Mouse (Mus musculus) gastrocnemius, adult 8-10 months (tissue): ENCODE data around the gene Skap1. TPM values are rescaled to one million over a fixed set of nuclear protein-coding genes. Genes with fewer than 3 reads are reported as not detected.
A peak's percentile ranks its signal among the peaks of the same experiment; 100 is the strongest.

ENCODE experiments used
- DNase-seq, 2 experiments: peaks; one replicate each; pipeline ENCODE4 v3.0.0; 2022; ENCODE audit warnings: low spot score in 2 of 2
- total RNA-seq, 4 experiments: library from RNA; stranded (reverse); gene quantifications; 2 replicates each; pipeline ENCODE4 v1.2.4; 2022

Skap1 gene
- total RNA-seq, 4 experiments from 2014 or later = 0.40 TPM; not detected in 3

DNA sequence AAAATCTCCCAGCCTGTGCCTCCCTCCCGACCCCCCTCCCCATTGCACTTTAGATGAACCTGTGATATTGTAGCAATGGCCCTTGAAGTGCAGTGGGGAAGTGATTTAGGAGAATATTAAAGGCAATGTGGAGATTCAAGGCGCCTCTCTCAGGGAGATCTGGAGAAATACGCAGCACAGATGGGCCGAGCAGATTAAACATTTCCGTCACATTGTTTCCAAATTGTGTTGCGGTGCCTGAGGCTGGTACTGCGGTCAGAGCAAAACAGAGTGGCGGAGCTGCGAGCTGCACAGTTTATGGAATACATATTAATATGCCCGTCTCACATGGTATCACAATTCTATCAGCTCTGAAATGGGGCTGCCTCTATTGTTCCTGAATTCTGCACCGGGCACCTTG is 278.6 kb downstream of the Skap1 start:
- no peak for DNase-seq

DNA sequence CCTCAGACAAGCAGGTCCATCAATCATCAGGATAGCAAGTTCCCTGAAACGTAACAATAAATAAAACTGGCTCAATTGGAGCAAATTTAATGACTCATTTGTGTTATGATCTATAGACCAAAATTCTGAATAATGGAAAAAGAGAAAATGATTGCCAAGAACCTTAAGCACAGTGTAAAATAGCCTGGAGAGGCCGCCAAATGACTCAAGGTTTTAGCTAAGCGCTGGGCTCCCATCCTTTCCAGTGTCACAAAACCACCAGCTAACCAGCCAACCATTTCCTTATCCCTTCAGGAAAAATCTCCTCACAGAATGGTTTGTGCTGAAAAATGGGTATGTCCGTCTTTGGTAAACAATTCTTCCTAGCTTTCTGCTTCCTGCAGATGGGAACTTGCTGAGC is 279.5 kb downstream of the Skap1 start:
- DNase-seq = no peak

DNA sequence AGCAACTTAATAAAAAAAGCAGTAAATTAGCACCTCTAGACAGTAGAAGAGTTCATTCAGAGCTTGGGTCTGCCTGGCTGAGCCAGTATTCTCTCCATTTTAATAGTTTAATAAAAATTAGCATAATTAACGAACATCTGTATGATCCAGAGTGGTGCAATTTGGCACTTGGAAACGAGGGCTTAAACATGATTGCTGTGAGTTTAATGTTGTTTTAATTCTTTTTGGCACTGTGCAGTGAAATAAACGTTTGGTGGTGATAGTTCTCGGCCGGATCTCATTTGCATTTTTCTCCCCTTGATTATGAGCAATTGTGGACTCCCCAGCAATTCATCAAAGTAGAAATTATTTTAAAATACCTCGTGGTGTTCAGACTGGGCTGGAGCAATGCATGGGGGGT is 282.3 kb downstream of the Skap1 start:
- DNase-seq = no peak

DNA sequence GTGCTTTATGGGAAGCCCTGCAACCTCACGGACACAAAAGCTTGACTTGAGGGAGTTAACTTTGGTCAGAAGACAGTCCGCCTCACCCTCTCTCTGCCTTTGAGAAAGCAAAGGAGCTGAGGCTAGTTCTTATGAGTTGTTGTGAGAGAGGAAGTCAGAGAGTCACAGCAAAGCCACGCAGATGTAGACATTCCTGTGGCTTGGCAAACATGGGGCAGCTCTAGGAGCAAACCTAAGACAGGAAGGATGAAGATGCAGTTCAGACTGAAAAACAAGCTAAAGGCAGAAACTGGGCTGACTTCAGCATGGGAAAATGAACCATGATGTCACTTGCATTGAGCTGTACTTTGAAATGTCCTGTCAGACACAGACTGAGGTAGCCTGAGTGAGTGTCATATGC is 283.2 kb downstream of the Skap1 start:
- DNase-seq = no peak

DNA sequence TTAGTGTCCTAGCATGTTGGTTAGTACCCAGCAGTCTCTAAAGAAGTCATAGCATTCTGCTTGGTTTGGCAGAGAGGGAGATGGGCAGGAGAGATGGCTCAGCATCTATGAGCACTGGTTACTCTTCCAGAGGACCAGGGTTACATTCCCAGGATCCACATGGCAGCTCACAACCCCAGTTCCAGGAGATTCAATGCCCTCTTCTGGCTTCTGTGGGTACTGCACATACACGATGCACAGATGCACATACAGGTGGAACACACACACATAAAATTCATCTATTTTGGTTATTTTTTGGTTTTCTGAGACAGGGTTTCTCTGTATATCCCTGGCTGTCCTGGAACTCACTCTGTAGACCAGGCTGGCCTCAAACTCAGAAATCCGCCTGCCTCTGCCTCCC is 290.9 kb downstream of the Skap1 start:
- no peak for DNase-seq

DNA sequence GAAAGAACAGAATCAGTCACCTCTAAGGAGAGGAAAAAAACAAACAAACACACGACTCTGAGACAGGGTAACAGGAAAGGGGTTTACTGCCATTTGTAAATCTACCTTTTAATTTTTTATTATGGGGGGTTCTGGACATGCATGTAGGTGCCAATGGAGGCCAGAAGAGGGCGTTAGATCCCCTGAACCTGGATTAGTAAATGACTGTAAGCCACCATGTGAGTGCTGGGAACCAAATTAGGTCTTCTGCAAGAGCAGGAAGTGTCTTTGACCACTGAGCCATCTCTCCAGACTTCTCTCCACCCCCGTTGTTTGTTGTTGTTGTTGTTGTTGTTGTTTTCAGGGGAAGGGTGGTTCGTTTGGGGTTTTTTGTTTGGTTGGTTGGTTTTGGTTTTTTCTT is 293.0 kb downstream of the Skap1 start:
- DNase-seq = no peak

DNA sequence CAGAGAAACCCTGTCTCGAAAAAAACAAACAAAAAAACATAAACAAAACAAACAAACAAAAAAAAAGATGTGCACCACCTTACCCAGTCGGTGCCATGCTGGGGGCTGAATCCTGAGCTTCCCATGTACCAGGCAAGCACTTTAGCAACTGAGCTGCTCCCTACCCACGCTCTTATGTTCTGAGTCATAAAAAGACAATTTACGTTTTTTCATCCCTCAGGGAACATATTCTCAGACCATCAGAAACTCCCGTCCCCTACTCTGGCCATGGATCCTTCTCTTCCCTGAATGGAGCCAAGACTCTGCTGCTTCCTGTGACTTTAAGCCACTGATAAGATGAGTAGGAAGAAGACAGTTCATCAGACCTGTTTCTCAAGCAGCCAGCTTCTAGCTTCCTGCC is 294.0 kb downstream of the Skap1 start:
- DNase-seq = no peak

DNA sequence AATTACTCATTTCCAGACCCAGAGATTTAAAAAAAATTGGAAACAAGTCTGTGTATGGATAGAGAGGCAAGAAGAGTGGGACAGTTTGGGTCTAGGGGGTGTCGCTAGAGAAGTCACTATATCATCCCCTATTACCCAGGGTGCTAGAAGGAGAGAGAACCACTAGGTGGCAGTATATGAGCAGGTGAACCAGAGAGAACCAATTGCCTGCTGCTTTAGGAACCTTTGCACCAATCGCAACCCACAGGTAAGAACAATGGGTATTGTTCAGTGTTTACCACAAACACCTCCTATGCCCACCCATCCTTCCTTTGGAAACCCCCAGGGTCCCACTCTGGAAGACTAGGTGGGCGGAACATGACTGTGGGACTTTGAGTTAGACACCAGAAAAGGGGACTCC is 295.6 kb downstream of the Skap1 start:
- DNase-seq = no peak

DNA sequence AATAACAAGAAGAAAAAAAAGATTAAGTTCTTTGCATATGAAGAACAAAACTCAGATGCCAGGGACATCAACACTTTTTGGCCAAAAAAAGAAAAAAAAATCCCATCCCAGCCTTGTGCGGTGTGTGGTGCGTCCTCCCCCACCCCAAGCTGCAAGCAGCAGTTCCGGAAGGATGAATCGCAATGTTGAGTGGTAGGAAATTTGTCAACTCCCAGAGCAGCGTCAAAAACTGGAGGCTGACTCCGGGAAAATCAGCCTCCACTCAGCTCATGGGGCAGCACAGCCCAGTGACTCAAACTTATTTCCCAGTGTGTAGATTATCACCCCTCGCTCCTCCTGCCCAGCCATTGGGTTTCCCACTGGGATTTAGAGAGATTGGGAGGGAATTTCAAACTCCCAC is 297.6 kb downstream of the Skap1 start:
- DNase-seq = no peak

DNA sequence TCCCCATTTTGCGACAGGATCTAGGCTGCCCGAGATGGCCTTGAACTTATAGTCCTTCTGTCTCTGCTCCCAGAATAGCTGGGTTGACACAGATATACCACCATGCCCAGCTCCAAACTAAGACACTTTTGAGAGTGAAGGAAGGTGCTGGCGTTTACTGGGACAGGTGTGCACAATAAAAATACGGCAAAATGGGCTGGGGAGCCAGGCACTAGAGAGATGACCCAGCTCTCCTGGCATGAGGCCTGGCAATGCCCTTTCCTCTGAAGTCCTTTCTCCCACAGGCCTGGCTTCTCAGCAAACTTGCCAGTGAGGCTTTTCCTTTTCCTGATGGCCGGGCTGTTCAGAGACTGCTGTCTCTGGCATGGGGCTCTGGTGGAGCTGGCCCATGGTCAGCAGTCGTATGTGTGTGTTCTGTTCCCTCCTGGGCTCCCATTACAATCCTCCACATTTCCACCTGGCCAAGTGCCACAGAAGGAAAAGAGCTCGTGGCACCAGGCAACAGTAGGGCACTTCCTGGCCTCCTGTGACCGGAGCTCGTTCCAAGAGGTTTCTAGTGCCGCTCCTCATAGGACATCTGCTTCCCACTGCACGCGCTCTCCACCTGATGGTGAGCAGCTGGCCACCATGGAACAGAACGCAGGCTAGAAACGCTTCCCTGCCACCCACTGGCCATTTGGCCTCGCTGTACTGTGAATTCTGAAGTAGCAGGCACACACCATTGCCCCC is 298.5 kb downstream of the Skap1 start:
- DNase-seq = peak; percentile 21 to 24

DNA sequence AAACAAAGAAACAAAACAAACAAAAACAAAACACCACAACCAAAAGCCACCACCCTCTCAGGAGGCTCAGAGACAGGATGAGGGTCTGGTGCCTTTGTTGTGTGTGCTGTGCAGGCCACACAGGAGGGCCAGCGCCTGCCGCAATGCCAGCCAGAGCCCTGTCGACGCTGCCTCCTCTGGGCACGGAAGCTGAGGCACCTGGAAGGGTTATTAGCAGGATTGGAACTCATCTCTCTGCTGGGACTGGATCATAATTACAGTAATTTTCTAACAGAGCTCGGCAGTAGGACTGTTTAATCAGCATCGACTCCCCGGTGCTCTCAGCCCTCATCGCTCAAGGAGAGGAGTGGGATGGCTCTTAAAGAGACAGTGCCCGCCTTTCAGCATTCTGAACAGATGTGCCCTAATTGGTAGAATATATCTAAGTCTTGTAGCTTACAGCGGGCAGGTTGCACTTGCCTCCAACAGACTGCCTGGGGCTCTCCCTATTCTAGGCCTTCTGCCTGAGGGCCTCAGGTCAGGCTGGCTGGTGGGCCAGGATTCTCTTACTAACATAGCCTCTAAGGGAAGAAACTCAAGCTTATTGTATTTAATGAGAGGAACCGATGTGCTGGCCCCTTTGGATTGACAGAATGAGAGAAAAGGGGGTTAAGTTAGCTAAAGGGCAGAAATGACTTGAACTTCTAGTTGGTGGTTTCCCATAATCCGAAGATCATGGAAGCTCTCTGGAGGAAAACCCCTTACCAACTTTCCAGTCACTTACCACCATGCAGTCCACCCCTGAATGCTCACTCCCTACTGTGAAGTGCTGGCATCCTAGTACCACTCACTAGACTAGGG is 300.3 kb downstream of the Skap1 start:
- DNase-seq = no peak

DNA sequence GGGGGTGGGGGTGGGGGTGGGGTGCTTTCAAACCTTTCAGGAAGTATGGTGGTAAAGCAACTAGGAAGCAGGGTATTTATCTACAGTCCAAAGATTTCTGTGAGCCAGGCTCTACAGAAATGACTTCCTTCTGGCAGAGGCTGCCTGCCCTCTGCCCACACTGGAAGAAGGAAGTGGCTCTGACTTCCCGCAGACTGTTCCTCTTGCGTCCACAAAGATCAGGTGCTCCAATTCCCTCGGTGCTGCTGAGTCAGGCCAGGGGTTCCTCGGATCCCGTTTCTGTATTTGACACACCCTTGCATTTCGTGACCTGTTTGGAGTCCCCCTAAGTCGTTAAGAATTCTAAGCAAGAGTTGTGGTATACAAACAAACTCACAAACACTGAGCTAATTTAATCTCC is 301.3 kb downstream of the Skap1 start:
- no peak for DNase-seq

DNA sequence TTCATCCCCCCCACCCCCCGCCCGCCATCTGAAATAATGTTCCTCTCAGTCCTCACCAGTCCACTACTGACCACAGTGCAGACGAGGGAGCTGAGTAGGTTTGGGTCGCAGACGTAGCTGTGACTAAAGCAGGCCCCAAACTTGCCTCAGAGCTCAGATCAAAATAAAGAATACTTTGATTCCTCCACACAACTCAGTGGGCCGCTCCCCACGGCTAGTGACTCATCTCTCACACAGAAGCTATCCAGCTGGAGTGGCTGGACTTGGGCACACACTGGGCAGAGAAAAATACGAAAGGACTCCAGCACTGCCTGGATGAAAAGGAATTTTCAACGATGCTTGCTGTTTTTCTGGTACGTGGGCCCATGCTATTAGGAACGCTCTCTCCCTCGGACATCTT is 302.2 kb downstream of the Skap1 start:
- DNase-seq = no peak

DNA sequence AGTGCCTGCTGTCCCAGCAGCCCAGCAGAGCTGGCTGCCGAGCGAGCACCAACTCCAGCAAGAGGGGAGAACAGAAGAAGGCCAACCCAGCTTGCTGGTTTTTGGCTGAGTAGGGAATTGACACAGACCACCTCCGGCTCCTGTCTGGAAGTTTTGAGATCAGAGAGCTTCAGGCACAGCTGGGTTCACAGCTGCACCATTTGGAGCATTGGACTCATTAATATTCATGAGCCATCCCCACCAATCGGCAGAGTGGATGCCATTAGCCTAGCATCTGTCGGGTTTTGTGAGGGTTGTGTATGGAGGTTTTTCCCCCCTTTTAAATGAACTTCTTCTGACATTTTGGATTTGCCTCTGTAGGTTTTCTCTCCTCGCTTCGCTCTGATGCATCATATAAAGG is 302.7 kb downstream of the Skap1 start:
- no peak for DNase-seq

DNA sequence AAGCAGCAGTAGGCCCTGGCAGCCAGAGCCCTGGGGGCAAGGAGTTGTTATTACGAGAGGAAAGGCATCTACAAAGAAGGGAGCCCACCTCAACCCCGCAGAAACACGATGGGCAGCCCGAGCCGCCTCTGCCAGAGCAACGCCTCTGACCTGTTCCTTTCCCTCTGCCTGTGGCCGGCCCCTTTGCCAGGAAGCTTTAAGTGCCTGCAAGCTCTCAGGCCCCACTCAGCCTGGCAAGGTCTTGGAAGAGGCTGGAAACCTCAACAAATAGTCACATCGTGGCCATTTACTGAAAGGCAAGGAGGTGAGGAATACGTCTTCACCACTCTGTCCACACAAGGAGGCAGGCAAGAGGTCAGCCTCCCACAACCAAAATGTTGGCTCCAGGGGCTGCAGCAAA is 303.8 kb downstream of the Skap1 start:
- DNase-seq = no peak

DNA sequence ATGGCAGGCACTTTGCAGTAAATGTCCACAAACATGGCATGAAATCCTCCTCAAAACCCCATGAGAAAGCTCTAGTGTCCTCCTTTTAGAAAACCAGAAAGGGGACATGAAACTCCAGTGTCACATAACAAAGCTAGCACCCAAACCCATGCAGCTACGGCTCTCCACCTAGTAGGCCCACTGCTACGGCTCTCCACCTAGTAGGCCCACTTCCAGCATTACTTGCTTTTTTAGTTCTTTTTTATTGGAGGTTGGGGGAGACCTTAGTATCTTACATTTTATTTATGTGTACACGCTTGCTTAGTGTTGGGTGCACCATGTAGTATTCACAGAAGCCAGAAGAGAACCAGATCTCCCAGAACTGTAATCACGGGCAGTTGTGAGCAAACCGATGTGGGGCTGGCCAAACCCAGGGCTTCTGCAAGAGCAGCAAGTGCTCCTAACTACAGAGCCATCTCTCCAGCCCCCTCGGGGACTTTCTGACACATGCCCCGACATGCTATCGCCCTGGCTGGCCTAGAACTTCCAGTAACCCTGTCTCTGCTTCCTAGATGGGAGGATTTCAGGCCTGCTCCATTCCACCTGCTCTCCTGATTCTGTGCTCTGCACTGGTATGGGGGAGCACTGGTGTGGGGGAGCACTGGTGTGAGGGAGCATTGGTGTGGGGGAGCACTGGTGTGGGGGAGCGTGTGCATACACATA is 307.0 kb downstream of the Skap1 start:
- no peak for DNase-seq

DNA sequence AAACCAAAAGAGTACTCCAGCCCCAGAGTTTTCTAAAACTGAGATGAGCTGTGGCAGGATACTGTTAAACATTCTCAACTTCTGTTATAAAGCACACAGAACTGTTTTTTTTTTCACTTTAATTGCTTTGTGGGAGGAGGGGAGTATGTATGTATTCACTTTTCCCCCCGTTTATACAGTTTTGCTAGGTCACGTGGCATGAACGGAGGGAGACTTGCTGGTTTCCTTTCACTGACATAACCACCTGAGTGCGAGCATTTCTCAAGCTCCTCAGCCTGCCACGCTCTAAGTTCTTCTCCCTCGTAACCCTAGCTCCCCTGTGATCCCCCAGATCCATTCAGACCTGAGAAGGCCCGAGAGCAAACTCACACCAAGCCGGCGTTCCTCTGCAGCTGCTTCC is 308.0 kb downstream of the Skap1 start:
- DNase-seq = no peak

DNA sequence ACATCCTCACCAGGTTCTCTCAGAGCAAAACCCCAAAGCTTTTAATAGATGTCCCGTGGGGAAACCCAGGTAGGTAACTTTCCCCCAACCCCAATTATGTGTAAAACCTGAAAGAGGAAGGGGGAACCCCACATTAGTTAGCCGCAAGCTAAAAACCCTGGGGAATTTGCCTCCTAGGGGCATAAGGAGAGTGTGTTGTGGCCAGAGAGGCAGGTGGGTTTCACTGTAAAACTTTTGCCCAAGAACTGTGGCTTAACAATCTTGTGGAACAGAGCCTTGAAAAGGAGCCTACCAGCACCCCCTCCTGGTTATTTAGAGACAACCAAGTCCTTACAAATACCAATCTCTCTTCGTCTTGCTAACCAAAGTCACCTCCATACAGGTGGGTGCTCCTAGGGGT is 310.1 kb downstream of the Skap1 start:
- no peak for DNase-seq

DNA sequence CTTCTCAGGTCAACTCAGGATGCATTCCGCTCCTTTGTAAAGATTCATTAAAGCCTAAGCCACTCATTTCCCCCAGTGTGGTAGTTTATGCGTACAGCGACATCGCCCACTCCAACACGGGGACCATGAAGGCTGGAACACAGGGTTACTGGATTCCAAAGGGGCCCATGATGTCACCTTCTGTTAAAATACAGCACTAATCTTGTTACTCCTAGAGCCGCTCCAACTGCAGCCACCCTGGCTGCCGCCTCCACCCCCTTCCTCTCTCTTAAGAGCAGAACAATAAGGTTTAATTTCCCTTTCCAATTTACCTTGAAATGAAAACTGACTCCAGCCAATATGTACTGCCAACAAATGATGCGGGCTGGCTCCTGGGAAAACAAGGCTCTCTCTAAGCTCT is 310.7 kb downstream of the Skap1 start:
- DNase-seq = no peak

DNA sequence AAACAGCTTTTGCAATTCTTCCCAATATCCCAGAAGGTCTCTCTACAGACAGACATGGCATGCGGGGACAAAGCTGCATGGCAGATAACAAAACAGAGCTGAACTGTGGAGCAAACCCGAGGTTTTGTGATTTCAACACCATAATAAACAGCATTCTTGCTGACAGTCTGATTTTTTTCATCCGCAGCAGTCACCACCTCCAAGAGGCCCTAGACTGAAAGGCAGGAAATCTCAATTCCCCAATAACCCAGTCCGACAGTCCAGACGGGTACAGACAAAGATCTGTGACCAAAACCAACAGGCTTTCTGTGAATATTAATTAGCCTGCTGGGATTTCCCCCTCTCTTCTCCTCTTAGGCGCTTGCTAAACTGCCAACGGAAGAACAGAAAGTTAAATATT is 311.3 kb downstream of the Skap1 start:
- DNase-seq = no peak

DNA sequence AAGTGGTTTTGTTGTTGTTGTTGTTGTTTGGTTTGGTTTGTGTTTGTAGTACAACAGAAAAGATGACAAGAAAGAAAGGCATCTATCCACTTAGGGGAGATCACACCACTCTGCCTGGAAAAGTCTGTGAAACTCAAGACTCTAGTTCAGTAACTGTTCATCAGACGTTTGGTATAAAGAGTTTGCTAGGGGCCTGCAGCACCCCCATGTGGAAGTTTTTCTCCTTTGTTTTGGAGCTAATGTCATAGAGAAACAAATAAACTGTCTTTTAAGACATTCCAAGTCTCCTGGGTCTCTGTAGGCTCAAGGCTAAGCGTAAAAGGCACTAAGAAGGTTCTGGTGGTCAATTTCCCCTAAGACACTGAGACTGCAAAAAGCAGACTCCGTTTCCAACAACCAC is 311.7 kb downstream of the Skap1 start:
- DNase-seq = no peak
